9 mouse cellular contexts compared by ENCODE assay signal in genomic region chr5:111754484-111755139, GRCm38 (mm10). TPM values are rescaled to one million over a fixed set of nuclear protein-coding genes. Genes with fewer than 3 reads are reported as not detected.
DNase-seq lines count a peak whose midpoint lies in the region; ATAC-seq lines count a peak whose summit lies in the region.
"Had no signal": no experiment of that assay in that cellular context is flagged by ENCODE, and none has a peak within 500 bp of the region (broad histone marks: within the 10 kb centered on the region; RNA-seq: fewer than 3 reads in every experiment).

No protein-coding gene starts in this region.

- peak overlapping the region; percentile 72 for H3K27ac ChIP-seq in neural tube, embryonic 11.5 days (ENCODE audit: low read depth, low read length)
- no peak overlapping the region for H3K27ac ChIP-seq in limb, embryonic 15.5 days
- no peak overlapping the region for H3K27ac ChIP-seq in stomach, embryonic 16.5 days (ENCODE audit: low read length)

- no peak overlapping the region for H3K4me3 ChIP-seq in neural tube, embryonic 11.5 days (ENCODE audit: low read depth, low read length)
- no peak overlapping the region for H3K4me3 ChIP-seq in limb, embryonic 15.5 days
- peak overlapping the region; percentile 22 for H3K4me3 ChIP-seq in stomach, embryonic 16.5 days (replicated peaks; ENCODE audit: low read length)
- H3K4me3 ChIP-seq: myocyte had no signal

- H3K27me3 ChIP-seq in neural tube, embryonic 11.5 days (ENCODE audit: control insufficient read depth, insufficient read depth, low read length) = no peaks in the 10 kb centered on the region
- H3K27me3 ChIP-seq in limb, embryonic 15.5 days = peaks cover 15% of the 10 kb centered on the region; the same call in 1 of the 2 replicates
- H3K27me3 ChIP-seq in stomach, embryonic 16.5 days (ENCODE audit: control insufficient read depth, insufficient read depth, low read length) = no peaks in the 10 kb centered on the region

- no peaks in the 10 kb centered on the region for H3K36me3 ChIP-seq in neural tube, embryonic 11.5 days (ENCODE audit: control insufficient read depth, insufficient read depth, low read length)
- no peaks in the 10 kb centered on the region for H3K36me3 ChIP-seq in limb, embryonic 15.5 days
- H3K36me3 ChIP-seq in stomach, embryonic 16.5 days (ENCODE audit: control insufficient read depth, insufficient read depth, low read length) = no peaks in the 10 kb centered on the region

- peak; percentile 58; the same call in 1 of the 2 replicates for ATAC-seq in neural tube, embryonic 11.5 days (ENCODE audit: insufficient read depth, low FRiP score, low TSS enrichment)
- ATAC-seq in limb, embryonic 15.5 days (ENCODE audit: insufficient number of reproducible peaks, low FRiP score, low TSS enrichment, low read depth) = no peak
- ATAC-seq in stomach, embryonic 16.5 days (ENCODE audit: insufficient read depth, low FRiP score) = no peak

- peak overlapping the region; percentile 47 for H3K9ac ChIP-seq in neural tube, embryonic 11.5 days (ENCODE audit: low read length)
- no peak overlapping the region for H3K9ac ChIP-seq in limb, embryonic 15.5 days
- peak overlapping the region; percentile 46; the same call in 1 of the 2 replicates for H3K9ac ChIP-seq in stomach, embryonic 16.5 days (ENCODE audit: low read length)

- WGBS in neural tube, embryonic 11.5 days = 33% methylated on average over 16 of the region's 16 CpGs
- 38% methylated on average over 16 of the region's 16 CpGs for WGBS in limb, embryonic 15.5 days
- WGBS in stomach, embryonic 16.5 days = 31% methylated on average over 16 of the region's 16 CpGs

- DNase-seq in embryo, embryonic 11 days = peak; percentile 31
- DNase-seq in embryo, embryonic 10.5 days (ENCODE audit: low spot score) = no peak
- no peak for DNase-seq in neural tube, embryonic 11.5 days (ENCODE audit: low spot score)
- no peak for DNase-seq in neural tube, embryonic 10.5 days (ENCODE audit: extremely low spot score, low spot score)
- DNase-seq in retina, embryonic 14.5 days (ENCODE audit: low spot score) = no peak
- DNase-seq in cerebellum, postnatal 36 days = no peak

- H3K4me2 ChIP-seq in neural tube, embryonic 11.5 days (ENCODE audit: low read depth) = peak overlapping the region; percentile 41
- H3K4me2 ChIP-seq in limb, embryonic 15.5 days = 0 out of 2 replicates have a peak overlapping the region, but pooled peaks have one; percentile 12
- H3K4me2 ChIP-seq in stomach, embryonic 16.5 days (ENCODE audit: low read depth, low read length) = peak overlapping the region; percentile 27; the same call in 1 of the 2 replicates

- H3K4me1 ChIP-seq in neural tube, embryonic 11.5 days (ENCODE audit: control insufficient read depth, insufficient read depth, low read length) = peaks cover 10% of the 10 kb centered on the region
- H3K4me1 ChIP-seq in limb, embryonic 15.5 days = peaks cover 6% of the 10 kb centered on the region; the same call in 1 of the 2 replicates
- peaks cover 9% of the 10 kb centered on the region; the same call in 1 of the 2 replicates for H3K4me1 ChIP-seq in stomach, embryonic 16.5 days (ENCODE audit: control insufficient read depth, insufficient read depth, low read length)

- H3K9me3 ChIP-seq in neural tube, embryonic 11.5 days (ENCODE audit: control insufficient read depth, low read length) = no peaks in the 10 kb centered on the region
- no peaks in the 10 kb centered on the region for H3K9me3 ChIP-seq in limb, embryonic 15.5 days
- no peaks in the 10 kb centered on the region for H3K9me3 ChIP-seq in stomach, embryonic 16.5 days (replicated peaks; ENCODE audit: control insufficient read depth, low read length)

RNA-seq across cellular contexts. Expression of gene Gm26897, which starts 20.9 kb away (rescaled TPM):
- not detected in 2 replicates for polyA plus RNA-seq in neural tube, embryonic 11.5 days (2014; fragmentation: Nextera tagmentation; extraction: Ambion mirVana)
- polyA plus RNA-seq in limb, embryonic 15.5 days (2015; fragmentation: Nextera tagmentation; extraction: Ambion mirVana) = not detected in 2 replicates
- not detected in 2 replicates for polyA plus RNA-seq in stomach, embryonic 16.5 days (2015; fragmentation: Nextera tagmentation; extraction: Ambion mirVana)
- polyA plus RNA-seq: myocyte had no signal
